Mouse (Mus musculus) 3134 (cell line): ENCODE measurements at regions not wholly inside any gene's neighbourhood (a gene's known extent, or its start where the extent isn't known, plus 50 kb on each side); places are given as distances from the start of the nearest gene placed in this dataset.

Experiments
- DNase-seq: peaks from one replicate; pipeline ENCODE4 v3.0.0-alpha.2; 2011; ENCODE audit warnings: low spot score; ENCODE audit not compliant: insufficient read length; ENCODE audit errors: extremely low read depth

DNA sequence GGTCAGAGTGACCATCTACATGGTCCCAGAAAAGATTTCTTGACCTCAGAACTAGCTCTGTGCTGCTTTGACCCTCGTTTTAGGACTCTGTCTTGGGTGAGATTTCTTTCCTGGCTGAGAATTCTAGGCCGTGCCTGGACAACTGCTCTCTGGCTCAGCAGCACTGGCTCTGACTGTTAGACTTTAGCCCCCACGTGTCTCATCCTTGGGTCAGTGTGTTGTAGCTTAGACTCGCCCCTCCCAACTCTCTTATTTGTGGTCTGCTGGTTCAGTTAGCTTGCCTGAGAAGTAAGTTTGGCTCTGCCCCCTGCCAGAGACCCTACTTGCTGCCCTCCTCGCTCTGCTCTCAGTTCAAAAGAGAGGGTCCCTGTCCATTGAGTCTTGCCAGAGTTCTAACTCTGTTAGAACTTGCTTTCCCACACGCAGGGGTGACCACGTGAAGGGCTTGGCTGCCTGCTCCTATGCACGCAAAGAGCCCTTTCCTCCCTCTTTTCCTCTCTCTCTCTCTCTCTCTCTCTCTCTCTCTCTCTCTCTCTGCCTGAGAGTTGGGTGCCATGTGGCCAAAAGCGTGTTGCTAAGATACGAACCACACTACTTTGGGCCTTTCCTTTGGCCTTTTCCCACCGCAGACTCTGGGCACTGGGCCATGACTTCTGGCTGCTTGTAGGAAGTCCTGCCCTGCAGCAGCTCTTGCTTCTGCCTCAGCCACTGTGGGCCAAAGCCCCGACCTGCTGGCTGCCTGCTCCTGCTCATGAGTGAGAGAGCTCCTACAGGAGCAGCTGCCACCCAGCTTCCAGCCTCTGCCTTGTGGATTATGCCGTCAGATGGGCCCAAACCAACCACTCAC lies 344.2 kb upstream of the Amot start:
- peak; percentile 4 for DNase-seq

DNA sequence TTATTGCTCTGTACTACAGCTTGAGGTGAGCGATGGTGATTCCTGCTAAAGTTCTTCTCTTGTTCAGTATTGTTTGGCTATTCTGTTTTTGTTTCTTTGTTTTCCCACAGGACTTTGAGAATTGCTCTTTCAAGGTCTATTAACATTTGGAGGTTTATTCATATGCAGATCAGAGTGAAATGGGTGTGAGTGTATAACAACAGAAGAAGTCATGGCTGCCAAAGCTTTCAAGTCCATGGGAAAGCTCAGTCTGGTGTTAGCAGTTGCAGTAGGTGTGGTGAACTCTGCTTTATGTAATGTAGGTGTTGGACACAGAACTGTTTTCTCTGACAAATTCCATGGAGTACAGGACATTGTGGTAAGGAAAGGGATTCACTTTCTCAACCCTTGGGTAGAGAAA lies 328.1 kb upstream of the Amot start:
- DNase-seq = no peak

- DNase-seq = no peak
Measured at GRCm38 (mm10) chrX:145812995-145813394, 308.0 kb upstream of the Amot start.
